Mouse (Mus musculus): ENCODE results near the gene Ccdc136.

DNA sequence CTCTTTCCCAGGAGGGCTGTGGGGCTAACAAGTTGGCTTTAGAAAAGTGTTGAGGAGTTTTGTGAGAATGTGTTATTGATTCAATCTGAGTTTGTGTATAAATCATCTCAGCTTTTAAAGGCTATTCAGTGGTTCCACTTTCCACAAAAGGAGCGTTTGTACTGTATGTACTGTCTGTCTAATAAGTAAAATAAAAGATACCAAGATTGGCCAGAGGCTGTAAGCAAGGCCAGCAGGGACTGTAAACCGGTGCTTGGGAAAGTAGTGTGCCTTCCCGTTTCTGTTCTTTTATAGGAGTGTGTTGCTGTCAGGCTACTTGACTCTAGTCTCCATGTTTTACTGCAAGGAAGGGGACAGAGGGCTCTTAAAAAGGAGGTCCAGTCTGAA is 33.0 kb upstream of the Ccdc136 start:
- TF ChIP-seq GATA1 (IDR thresholded peaks at IDR 0.05; ENCODE audit: low read length) (no peak), TAL1 (IDR thresholded peaks at IDR 0.05; ENCODE audit: low read length) (no peak)

All from erythroblast, embryonic 14.5 days (primary cell).